Mouse (Mus musculus): Measurements from ENCODE around the gene Srsf1. TPM values are rescaled to one million over a fixed set of nuclear protein-coding genes. Genes with fewer than 3 reads are reported as not detected.

Gene Srsf1
- polyA plus RNA-seq, 1 experiment from 2014 or later = 308 TPM

Other genes with a start within 250 kb of the Srsf1 start
- 0.09 and 0.31 TPM in 2 replicates for gene Lpo, start 219.1 kb upstream of the Srsf1 start, polyA plus RNA-seq (2015; fragmentation: Nextera tagmentation; extraction: Ambion mirVana)
- gene Mks1, start 194.2 kb upstream of the Srsf1 start, polyA plus RNA-seq (2015; fragmentation: Nextera tagmentation; extraction: Ambion mirVana) = 15.2 and 16.5 TPM in 2 replicates
- gene Epx, start 171.8 kb upstream of the Srsf1 start, polyA plus RNA-seq (2015; fragmentation: Nextera tagmentation; extraction: Ambion mirVana) = not detected in 2 replicates
- not detected in 2 replicates for gene Olfr462, start 155.1 kb upstream of the Srsf1 start, polyA plus RNA-seq (2015; fragmentation: Nextera tagmentation; extraction: Ambion mirVana)
- gene Olfr463, start 150.0 kb upstream of the Srsf1 start, polyA plus RNA-seq (2015; fragmentation: Nextera tagmentation; extraction: Ambion mirVana) = not detected in 2 replicates
- not detected in 2 replicates for gene Olfr464, start 126.4 kb upstream of the Srsf1 start, polyA plus RNA-seq (2015; fragmentation: Nextera tagmentation; extraction: Ambion mirVana)
- gene Dynll2, start 59.8 kb upstream of the Srsf1 start, polyA plus RNA-seq (2015; fragmentation: Nextera tagmentation; extraction: Ambion mirVana) = 26.1 and 27.6 TPM in 2 replicates
- gene Vezf1, start 20.9 kb downstream of the Srsf1 start, polyA plus RNA-seq (2015; fragmentation: Nextera tagmentation; extraction: Ambion mirVana) = 37.7 and 39.7 TPM in 2 replicates
- 17.7 and 19.7 TPM in 2 replicates for gene Cuedc1, start 50.7 kb downstream of the Srsf1 start, polyA plus RNA-seq (2015; fragmentation: Nextera tagmentation; extraction: Ambion mirVana)
- gene Mrps23, start 157.0 kb downstream of the Srsf1 start, polyA plus RNA-seq (2015; fragmentation: Nextera tagmentation; extraction: Ambion mirVana) = 57.4 and 59.4 TPM in 2 replicates
- gene Ccdc182, start 246.7 kb downstream of the Srsf1 start, polyA plus RNA-seq (2015; fragmentation: Nextera tagmentation; extraction: Ambion mirVana) = 0.12 TPM in 1 of 2 replicates, not detected in the other

Data from lung, embryonic 15.5 days (tissue).